Mouse (Mus musculus) CH12.LX (cell line): ENCODE measurements around the gene Nav3.

ENCODE experiments used
- CHD1 ChIP-seq: IDR thresholded peaks from 2 replicates; pipeline ENCODE4 v1.6.1; 2012; ENCODE audit warnings: low read depth, low read length, improper control_type of control experiment, inconsistent platforms
- CTCF ChIP-seq, 2 experiments: IDR thresholded peaks in 1 of 2; conservative IDR thresholded peaks in 1 of 2; 2 replicates each; pipeline ENCODE4 v1.5.1; 2011 to 2012; ENCODE audit warnings: low read depth in 2 of 2, low read length in 2 of 2, improper control_type of control experiment in 1 of 2, inconsistent platforms in 1 of 2, mild to moderate bottlenecking in 1 of 2, moderate library complexity in 1 of 2
- ELF1 ChIP-seq: IDR thresholded peaks from 2 replicates; pipeline ENCODE4 v1.6.1; 2014; ENCODE audit warnings: low read depth, mild to moderate bottlenecking, inconsistent platforms, low read length, improper control_type of control experiment
- EP300 ChIP-seq: IDR thresholded peaks from 2 replicates; pipeline ENCODE4 v1.6.1; 2011; ENCODE audit warnings: low read length, improper control_type of control experiment
- IRF4 ChIP-seq: IDR thresholded peaks from 2 replicates; pipeline ENCODE4 v1.6.1; 2014; ENCODE audit warnings: low read depth, mild to moderate bottlenecking, inconsistent platforms, low read length, improper control_type of control experiment
- MEF2A ChIP-seq: IDR thresholded peaks from 2 replicates; pipeline ENCODE4 v1.6.1; 2014; ENCODE audit warnings: low read depth, mild to moderate bottlenecking, inconsistent platforms, low read length, improper control_type of control experiment, borderline replicate concordance
- MXI1 ChIP-seq: IDR thresholded peaks from 2 replicates; pipeline ENCODE4 v1.6.1; 2011; ENCODE audit warnings: mild to moderate bottlenecking, low read depth, low read length, improper control_type of control experiment
- POLR2A ChIP-seq: IDR thresholded peaks from 2 replicates; pipeline ENCODE4 v1.6.1; 2011; ENCODE audit warnings: low read depth, mild to moderate bottlenecking, improper control_type of control experiment, low read length
- SIN3A ChIP-seq: IDR thresholded peaks from 2 replicates; pipeline ENCODE4 v1.6.1; 2012; ENCODE audit warnings: low read length, improper control_type of control experiment, inconsistent platforms
- SMC3 ChIP-seq: IDR thresholded peaks from 2 replicates; pipeline ENCODE4 v1.6.1; 2011; ENCODE audit warnings: low read depth, low read length, improper control_type of control experiment
- TCF12 ChIP-seq: IDR thresholded peaks from 2 replicates; pipeline ENCODE4 v1.6.1; 2014; ENCODE audit warnings: low read depth, mild to moderate bottlenecking, inconsistent platforms, low read length, improper control_type of control experiment

- no peak for TF ChIP-seq POLR2A
- TF ChIP-seq CTCF (conservative IDR thresholded peaks at IDR 0.05 in 1 of 2, IDR thresholded peaks at IDR 0.05 in 1 of 2; ENCODE audit: low read depth in 2 of 2, low read length in 2 of 2) = no peak
- TF ChIP-seq ELF1 = no peak
- TF ChIP-seq CHD1 = no peak
- no peak for TF ChIP-seq MEF2A
- TF ChIP-seq TCF12 = no peak
- no peak for TF ChIP-seq EP300
- TF ChIP-seq SMC3 = no peak
- no peak for TF ChIP-seq MXI1
- TF ChIP-seq IRF4 = no peak
- no peak for TF ChIP-seq SIN3A
Observed at GRCm38 (mm10) chr10:109769092-109769491, 686.9 kb downstream of the Nav3 start.
